Mouse (Mus musculus) MN1 (cell line): ENCODE results near the gene Actl10.
A peak's percentile ranks its signal among the peaks of the same experiment; 100 is the strongest.

ENCODE experiments used
- DNase-seq: peaks from one replicate; pipeline ENCODE4 v3.0.0-alpha.2; 2016; ENCODE audit warnings: low spot score

Gene Actl10

GRCm38 (mm10) chr2:154551927-154552326, 351 bp downstream of the Actl10 start:
- no peak for DNase-seq

GRCm38 (mm10) chr2:154552424-154552907, 890 bp downstream of the Actl10 start:
- DNase-seq: peak; percentile 90

GRCm38 (mm10) chr2:154555235-154555634, 3.7 kb downstream of the Actl10 start:
- no peak for DNase-seq

- DNase-seq: no peak
Observed at GRCm38 (mm10) chr2:154557184-154557832, 5.7 kb downstream of the Actl10 start.

- DNase-seq: no peak
Observed at GRCm38 (mm10) chr2:154558264-154559039, 6.9 kb downstream of the Actl10 start, which contains the start of gene Necab3. Necab3 (minus strand) TSS chr2:154558890.

- no peak for DNase-seq
Observed at GRCm38 (mm10) chr2:154563612-154564170, 12.1 kb downstream of the Actl10 start.

GRCm38 (mm10) chr2:154565562-154565961, 14.0 kb downstream of the Actl10 start:
- DNase-seq: no peak

GRCm38 (mm10) chr2:154566641-154567040, 15.1 kb downstream of the Actl10 start:
- DNase-seq: no peak

- DNase-seq: no peak
Observed at GRCm38 (mm10) chr2:154567766-154568165, 16.2 kb downstream of the Actl10 start.

- peak; percentile 74 for DNase-seq
Observed at GRCm38 (mm10) chr2:154568329-154569070, 16.9 kb downstream of the Actl10 start.

GRCm38 (mm10) chr2:154569071-154569748, 17.6 kb downstream of the Actl10 start:
- peak; percentile 81 for DNase-seq

GRCm38 (mm10) chr2:154569836-154570286, 18.3 kb downstream of the Actl10 start, which contains the start of gene E2f1:
E2f1 (minus strand) TSS chr2:154569892.
- DNase-seq: peak; percentile 98

GRCm38 (mm10) chr2:154570666-154571065, 19.1 kb downstream of the Actl10 start:
- DNase-seq: no peak

- DNase-seq: no peak
Observed at GRCm38 (mm10) chr2:154571266-154571665, 19.7 kb downstream of the Actl10 start.

- no peak for DNase-seq
Observed at GRCm38 (mm10) chr2:154571976-154572375, 20.4 kb downstream of the Actl10 start.

GRCm38 (mm10) chr2:154572996-154573395, 21.4 kb downstream of the Actl10 start:
- no peak for DNase-seq

GRCm38 (mm10) chr2:154574271-154574670, 22.7 kb downstream of the Actl10 start:
- no peak for DNase-seq

- DNase-seq: peak; percentile 48
Observed at GRCm38 (mm10) chr2:154576876-154577743, 25.5 kb downstream of the Actl10 start.

GRCm38 (mm10) chr2:154577744-154578067, 26.1 kb downstream of the Actl10 start:
- no peak for DNase-seq

GRCm38 (mm10) chr2:154580586-154580985, 29.0 kb downstream of the Actl10 start:
- DNase-seq: no peak

- no peak for DNase-seq
Observed at GRCm38 (mm10) chr2:154581421-154581820, 29.8 kb downstream of the Actl10 start.
